Mouse (Mus musculus) kidney, postnatal 4 days (tissue): ENCODE data around the gene Nfkbib.
A peak's percentile ranks its signal among the peaks of the same experiment; 100 is the strongest.

Source experiments
- DNase-seq, 2 experiments: peaks; one replicate each; pipeline ENCODE4 v3.0.0; 2021; ENCODE audit warnings: mixed read lengths in 2 of 2

The Nfkbib gene

GRCm38 (mm10) chr7:28796562-28796975 is 29.3 kb upstream of the Nfkbib start:
- DNase-seq = peak; percentile 88 to 92

DNA sequence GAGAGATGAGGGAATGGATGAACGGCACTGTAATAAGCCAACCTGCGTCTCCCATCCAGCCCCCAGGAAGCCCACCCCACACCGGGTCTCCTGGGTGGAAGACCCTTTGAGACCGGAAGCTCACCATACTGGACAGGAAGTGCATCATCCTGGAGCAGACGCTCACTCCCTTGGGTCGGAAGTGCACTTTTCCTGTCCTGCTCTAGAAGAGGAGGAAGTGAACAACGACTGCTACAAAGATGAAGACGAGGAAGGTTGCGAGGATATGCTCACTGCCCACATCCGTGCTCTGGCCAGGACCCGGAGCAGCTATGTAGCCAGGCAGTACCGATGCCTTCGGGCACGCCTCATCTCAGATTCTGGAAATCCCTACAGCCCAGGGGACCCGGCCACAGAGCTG is 28.5 kb upstream of the Nfkbib start:
- DNase-seq = peak in 1 of 2 experiments; percentile 28

- DNase-seq = no peak
These were observed 27.2 kb upstream of the Nfkbib start for GRCm38 (mm10) chr7:28794496-28794895.

- DNase-seq = peak in 1 of 2 experiments; percentile 51
These were observed 26.5 kb upstream of the Nfkbib start for GRCm38 (mm10) chr7:28793834-28794233.

DNA sequence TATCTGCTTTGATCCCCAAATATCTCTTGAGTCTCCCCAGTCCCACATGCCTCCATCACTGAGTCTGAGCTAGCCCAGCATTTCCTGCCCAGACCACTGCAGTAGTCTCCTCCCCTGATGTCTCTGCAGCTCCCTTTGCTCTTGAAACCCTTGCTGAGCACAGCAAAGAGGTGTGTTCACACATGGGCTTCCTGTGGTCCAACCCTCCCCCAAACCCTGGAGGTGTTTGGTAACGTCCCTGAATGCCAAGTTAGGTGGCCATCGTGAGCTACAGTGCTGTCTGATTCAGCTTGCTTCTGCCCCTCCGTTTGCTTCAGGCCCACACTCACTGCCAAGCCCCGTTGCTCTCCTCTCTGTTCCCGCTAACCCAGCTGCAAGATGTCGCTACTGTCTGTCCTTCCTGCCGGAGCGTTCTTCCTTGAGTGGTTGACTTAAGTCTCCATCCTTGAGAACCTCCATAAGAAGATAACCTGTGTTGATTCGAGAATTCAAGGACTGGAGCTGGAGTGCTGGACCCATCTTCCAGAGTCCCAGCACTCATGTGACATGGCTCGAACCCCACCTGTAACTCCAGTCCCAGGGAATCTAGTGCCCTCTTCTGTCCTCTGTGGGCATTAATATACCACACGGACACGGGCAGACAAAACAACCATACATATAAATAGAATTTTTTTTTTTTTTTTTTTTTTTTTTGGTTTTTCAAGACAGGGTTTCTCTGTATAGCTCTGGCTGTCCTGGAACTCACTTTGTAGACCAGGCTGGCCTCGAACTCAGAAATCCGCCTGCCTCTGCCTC is 25.3 kb upstream of the Nfkbib start:
- no peak for DNase-seq

GRCm38 (mm10) chr7:28791706-28792105 is 24.4 kb upstream of the Nfkbib start:
- DNase-seq = no peak

DNA sequence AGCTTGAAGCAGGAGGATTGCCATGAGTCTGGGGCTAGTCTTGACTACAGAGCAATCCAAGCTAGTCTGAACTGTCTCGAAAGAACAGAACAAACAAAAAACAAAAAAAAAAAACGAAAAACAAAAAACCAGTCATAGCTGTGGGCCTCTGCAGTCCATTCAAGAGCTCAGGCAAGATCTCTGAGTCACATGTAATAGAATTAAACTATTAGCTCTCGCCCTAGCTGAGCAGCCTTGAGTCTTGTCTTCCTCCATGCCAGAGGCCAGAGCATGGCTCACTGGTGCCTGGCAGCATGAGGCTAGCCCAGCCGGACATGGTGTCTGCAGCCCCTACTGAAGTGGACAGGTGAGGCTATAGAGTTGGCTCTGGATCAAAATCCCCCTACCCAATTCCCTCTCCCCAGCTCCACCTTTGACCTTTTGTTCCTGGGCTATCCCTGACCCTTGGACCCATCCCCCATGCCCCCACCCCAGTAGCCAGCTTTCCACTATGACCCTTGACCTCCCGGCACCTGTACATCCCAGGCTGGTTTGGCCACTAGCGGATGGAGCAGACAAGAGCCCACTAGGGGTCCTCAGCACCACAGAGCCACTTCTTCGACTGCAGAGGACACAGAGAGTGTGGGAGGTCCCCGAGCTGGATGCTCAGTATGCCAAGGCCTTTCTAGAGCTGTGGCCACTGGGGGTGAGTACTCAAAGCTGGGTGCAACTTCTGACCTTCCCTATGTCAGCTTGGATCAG is 22.9 kb upstream of the Nfkbib start:
- peak; percentile 56 to 71 for DNase-seq

- DNase-seq = no peak
These were observed 21.9 kb upstream of the Nfkbib start for GRCm38 (mm10) chr7:28789235-28789634.

- DNase-seq = no peak
These were observed 21.2 kb upstream of the Nfkbib start, which contains the start of gene Rinl for GRCm38 (mm10) chr7:28788307-28789195. TSS of gene Rinl (plus strand) at chr7:28788969.

DNA sequence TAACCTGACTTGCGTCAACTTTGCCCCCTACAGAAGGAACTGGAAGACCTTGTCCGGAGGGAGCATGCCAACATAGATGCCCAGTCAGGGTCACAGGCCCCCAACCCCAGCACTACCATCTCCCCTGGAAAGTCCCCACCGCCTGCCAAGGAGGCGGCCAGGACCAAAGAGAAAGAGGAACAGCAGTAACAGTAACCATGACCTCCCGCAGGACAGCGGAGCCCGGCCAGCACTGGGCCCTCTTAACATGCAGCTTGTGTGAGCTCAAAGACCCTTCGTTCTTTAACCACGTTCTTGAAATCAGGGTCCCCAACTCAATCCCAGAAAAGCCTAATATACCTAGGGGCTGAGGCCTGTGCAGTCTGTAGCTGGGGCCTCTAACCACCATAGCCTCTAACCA is 20.6 kb upstream of the Nfkbib start:
- no peak for DNase-seq

GRCm38 (mm10) chr7:28785161-28785560 is 17.8 kb upstream of the Nfkbib start:
- no peak for DNase-seq

GRCm38 (mm10) chr7:28781261-28781663 is 13.9 kb upstream of the Nfkbib start:
- no peak for DNase-seq

DNA sequence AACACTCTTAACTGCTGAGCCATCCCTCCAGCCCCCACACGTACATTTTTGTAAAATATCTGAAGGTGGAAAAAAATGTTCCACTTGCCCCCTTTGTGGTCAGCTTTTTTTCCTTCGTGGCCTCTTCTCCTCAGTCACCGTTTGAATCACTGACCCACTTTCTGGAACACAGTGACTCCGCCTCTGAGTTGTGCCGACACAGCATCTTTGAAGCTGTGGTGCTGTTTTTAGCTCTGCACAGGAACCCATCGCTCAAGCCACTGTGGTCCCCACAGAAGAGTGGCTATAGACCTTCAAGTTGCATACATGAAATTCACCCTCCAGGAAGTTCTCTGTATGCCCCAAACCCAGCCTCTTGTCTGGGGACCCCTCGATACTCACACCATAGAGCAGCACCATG is 13.5 kb upstream of the Nfkbib start:
- DNase-seq = no peak

DNA sequence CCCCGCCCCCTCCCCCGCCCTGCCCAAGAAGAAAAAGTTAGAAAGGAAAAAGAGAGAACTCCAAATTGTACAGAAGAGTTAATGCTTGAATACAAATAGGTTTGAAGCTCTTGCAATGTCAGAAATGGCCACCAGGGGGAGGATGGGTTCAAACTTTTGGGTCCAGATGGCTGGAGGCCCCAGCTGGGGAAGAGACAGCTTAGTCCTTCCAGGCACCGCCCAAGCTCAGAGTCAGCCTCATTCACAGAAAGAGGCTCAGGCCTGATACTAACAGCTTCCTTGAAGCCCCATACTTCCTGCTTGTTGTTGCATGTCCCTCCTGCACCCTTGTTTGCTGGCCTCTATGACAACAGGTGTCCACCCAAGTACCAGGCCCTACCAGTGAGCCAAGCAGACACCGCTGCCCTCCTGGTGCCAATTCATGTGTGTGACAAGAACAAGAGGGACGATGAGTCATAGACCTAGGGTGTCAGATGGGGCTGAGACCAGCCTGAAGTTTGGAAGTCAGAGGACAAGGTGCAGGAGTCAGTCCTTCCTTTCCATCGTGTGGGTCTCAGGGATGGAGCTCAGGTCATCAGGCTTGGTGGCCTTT is 12.9 kb upstream of the Nfkbib start:
- peak; percentile 93 to 94 for DNase-seq

GRCm38 (mm10) chr7:28778825-28779224 is 11.5 kb upstream of the Nfkbib start:
- DNase-seq = no peak

DNA sequence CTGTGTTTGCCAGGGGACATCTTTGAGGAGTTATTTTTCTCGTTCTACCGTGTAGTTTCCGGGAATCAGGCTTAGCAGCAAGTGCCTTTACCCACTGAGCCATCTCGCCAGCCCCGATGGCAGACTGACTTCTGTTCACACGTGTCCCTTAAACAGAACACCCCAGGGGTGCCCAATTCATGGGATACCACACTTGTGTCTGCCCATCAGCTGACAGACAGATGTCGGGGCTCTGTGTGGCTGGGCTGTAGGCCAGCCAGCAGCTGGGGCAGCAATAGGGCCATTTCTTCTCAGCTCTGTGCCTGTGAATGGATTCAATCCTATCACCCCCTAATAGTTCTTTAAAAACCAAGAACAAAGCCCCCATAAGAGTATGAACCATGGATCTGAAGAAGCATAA is 7.8 kb upstream of the Nfkbib start:
- no peak for DNase-seq

DNA sequence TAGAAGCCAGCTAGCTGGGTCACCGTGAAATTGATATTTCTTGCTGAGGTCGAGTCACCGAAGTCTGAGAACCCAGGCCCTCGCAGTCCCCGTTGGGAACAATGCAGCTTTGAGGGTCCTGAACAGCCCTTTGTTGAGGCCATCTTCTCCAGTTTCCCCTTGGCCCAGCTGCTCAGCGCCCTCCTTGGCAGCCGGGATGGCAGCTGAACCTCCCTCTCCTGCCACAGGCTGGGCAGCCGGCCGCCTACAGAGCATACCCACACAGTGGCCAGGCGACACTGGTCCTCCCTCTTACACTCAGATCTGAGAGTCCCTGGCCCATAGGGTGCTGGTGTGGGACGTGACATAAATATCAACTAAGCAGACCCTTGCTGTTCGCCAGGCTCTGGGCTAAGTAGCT is 6.9 kb upstream of the Nfkbib start:
- no peak for DNase-seq

- no peak for DNase-seq
These were observed 5.9 kb upstream of the Nfkbib start for GRCm38 (mm10) chr7:28773163-28773562.

- peak; percentile 46 to 48 for DNase-seq
These were observed 4.6 kb upstream of the Nfkbib start for GRCm38 (mm10) chr7:28771867-28772266.

- DNase-seq = no peak
These were observed 3.0 kb upstream of the Nfkbib start for GRCm38 (mm10) chr7:28770309-28770708.

DNA sequence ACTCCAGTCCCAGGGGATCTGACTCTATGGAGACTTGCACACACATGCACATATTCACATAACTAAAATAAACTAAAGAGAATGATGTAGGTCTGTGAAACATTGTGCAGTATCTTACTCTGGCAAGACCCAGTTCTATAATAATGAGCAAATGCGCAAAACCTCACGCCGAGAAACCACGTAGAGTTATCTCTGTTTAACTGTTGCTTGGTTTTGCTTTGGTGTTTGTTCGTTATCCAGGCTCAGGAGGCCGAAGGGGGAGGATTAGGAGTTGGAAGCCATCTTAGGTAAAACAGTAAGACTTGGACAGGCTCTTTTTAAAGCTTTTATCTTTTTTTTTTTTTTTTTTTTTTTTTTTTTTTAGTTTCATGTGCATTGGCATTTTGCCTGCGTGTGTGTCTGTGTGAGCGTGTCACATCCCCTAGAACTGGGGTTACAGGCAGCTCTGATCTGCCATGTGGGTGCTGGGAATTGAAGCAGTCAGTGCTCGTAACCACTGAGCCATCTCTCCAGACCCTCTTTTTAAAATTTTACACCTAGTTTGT is 2.2 kb upstream of the Nfkbib start:
- DNase-seq = no peak

DNA sequence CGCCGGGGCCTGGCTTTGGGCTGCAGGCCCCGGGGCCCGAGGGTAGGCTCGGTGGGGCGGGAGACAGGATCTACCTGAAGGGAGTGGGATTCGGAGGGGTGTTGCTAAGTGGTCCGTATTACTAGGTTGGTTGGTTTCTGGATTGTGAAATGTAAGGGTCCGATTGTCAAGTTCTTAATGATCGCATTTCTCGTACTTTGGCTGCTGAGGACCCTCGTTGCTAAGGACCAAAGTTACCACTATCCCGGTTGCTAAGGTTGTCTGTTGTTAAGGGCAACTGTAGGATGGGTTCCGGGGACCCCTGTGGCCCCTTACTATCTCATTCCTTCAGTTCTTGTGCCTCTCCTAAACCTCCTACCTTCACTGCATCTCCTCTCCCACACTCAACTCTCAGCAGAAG is 402 bp downstream of the Nfkbib start:
- no peak for DNase-seq
